Mouse (Mus musculus): Measurements from ENCODE around the gene Gpc2. TPM values are rescaled to one million over a fixed set of nuclear protein-coding genes. Genes with fewer than 3 reads are reported as not detected.

Gpc2 gene
- total RNA-seq (2012; rRNA removed) (not detected in 2 replicates), total RNA-seq (2014; rRNA removed) (not detected in 2 replicates), polyA plus RNA-seq (2012; ENCODE audit: insufficient read length, low read depth) (not detected in 2 replicates)

GRCm38 (mm10) chr5:138279585-138280424 lies at the start of gene Gpc2, which contains the start of the genes Gm43720 and Stag3:
Gene Gpc2, minus strand, starts transcription at chr5:138280005.
Gene Gm43720, minus strand, starts transcription at chr5:138279958.
Gene Stag3, plus strand, starts transcription at chr5:138280240.
- no peaks in the 10 kb centered on the region for H3K36me3 ChIP-seq (replicated peaks in 1 of 2; ENCODE audit: control insufficient read depth in 1 of 2, insufficient read depth in 1 of 2, low read length in 1 of 2)
- in situ Hi-C loops (cut with MboI; ENCODE audit: low pct_ligation_motif_present, low pct_unique_long_range_greater_than_20kb, low sequenced_read_pairs), result no loop called here
- no peak within 1 kb of the TSS for H3K9ac ChIP-seq (ENCODE audit: insufficient read depth, low read depth)
- TF ChIP-seq MYC (IDR thresholded peaks at IDR 0.05; ENCODE audit: low read depth, low read length) (no peak), MAX (IDR thresholded peaks at IDR 0.05; ENCODE audit: low read length) (no peak), ZMIZ1 (IDR thresholded peaks at IDR 0.05; ENCODE audit: low read depth, low read length) (no peak), NRF1 (IDR thresholded peaks at IDR 0.05; ENCODE audit: low read depth, low read length) (no peak), RAD21 (IDR thresholded peaks at IDR 0.05; ENCODE audit: low read depth, low read length) (no peak), MAZ (IDR thresholded peaks at IDR 0.05; ENCODE audit: low read depth, low read length) (no peak), ETS1 (conservative IDR thresholded peaks at IDR 0.05; ENCODE audit: low read depth, low read length) (no peak), ELF1 (IDR thresholded peaks at IDR 0.05; ENCODE audit: low read depth, low read length) (no peak), MEF2A (IDR thresholded peaks at IDR 0.05; ENCODE audit: borderline replicate concordance, low read depth, low read length) (no peak), POLR2A (IDR thresholded peaks at IDR 0.05; ENCODE audit: low read depth, low read length) (no peak), CHD1 (IDR thresholded peaks at IDR 0.05; ENCODE audit: low read depth, low read length) (no peak), MAFK (IDR thresholded peaks at IDR 0.05; ENCODE audit: insufficient replicate concordance, low read length) (no peak), CHD2 (IDR thresholded peaks at IDR 0.05; ENCODE audit: low read length) (no peak), ZNF384 (IDR thresholded peaks at IDR 0.05; ENCODE audit: low read depth, low read length) (no peak), USF2 (conservative IDR thresholded peaks at IDR 0.05; ENCODE audit: low read depth, low read length) (no peak), KAT2A (IDR thresholded peaks at IDR 0.05; ENCODE audit: insufficient replicate concordance, low read length) (no peak), MXI1 (IDR thresholded peaks at IDR 0.05; ENCODE audit: low read depth, low read length) (no peak), POLR2AphosphoS2 (IDR thresholded peaks at IDR 0.05; ENCODE audit: low read depth, low read length) (no peak), E2F4 (IDR thresholded peaks at IDR 0.05; ENCODE audit: insufficient replicate concordance, low read depth, low read length) (no peak), JUN (IDR thresholded peaks at IDR 0.05; ENCODE audit: insufficient read depth, low read depth, low read length) (no peak)
- no peak within 1 kb of the TSS for H3K4me2 ChIP-seq (ENCODE audit: insufficient read depth, low read depth, poor library complexity, severe bottlenecking)
- dilution Hi-C loops (cut with MboI; ENCODE audit: extremely low pct_ligation_motif_present, extremely low pct_unique_long_range_greater_than_20kb, low sequenced_read_pairs), result no loop called here
- H3K27me3 ChIP-seq (replicated peaks), result peaks cover 8% of the 10 kb centered on the region
- peaks cover 0 to 10% of the 10 kb centered on the region in 2 experiments; a peak in 2 of 4 replicates for H3K4me1 ChIP-seq (ENCODE audit: control insufficient read depth in 1 of 2, insufficient read depth in 2 of 2)
- no peak within 1 kb of the TSS for H3K27ac ChIP-seq (ENCODE audit: insufficient read depth, low read depth)
- peaks cover 6% of the 10 kb centered on the region for H3K9me3 ChIP-seq (replicated peaks; ENCODE audit: low read length)
- H3K4me3 ChIP-seq (replicated peaks in 1 of 3; ENCODE audit: low read depth in 2 of 3, low read length in 2 of 3, poor library complexity in 1 of 3), result no peak within 1 kb of the TSS
- no peaks in the 10 kb centered on the region for H3K79me2 ChIP-seq (replicated peaks; ENCODE audit: control insufficient read depth, extremely low read depth, insufficient read depth, poor library complexity, severe bottlenecking)
- DNase-seq (ENCODE audit: extremely low read depth), result no peak
